Mouse (Mus musculus) cerebellum, postnatal 36 days (tissue): ENCODE data around the gene 1700017B05Rik.

Experiments
- DNase-seq, 2 experiments: peaks; one replicate each; pipeline ENCODE4 v3.0.0; 2021 to 2022; ENCODE audit warnings: mixed read lengths in 2 of 2

1700017B05Rik gene

GRCm38 (mm10) chr9:57271837-57272562, 9.6 kb upstream of the 1700017B05Rik start:
- no peak for DNase-seq

DNA sequence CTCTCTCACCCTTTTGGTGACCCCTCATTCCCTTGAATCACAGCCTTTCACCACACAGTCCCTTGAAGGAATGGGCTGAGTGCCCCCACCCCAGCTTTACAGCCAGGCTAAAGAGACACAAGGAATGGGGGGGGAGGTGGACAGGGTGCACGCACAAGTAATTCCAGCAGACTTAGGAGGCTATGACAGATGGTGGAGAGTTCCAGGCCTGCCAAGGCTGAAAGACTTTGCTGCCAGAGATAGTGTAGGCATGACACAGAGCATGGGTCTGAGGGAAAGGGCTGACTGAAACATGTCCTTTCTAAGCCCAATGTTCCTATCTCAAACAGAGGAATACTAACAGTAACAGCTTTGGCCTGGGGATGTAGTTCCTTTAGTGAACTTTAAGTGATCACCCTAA, 8.7 kb upstream of the 1700017B05Rik start:
- DNase-seq, result peak; percentile 18 to 24

- DNase-seq, result no peak
Measured at GRCm38 (mm10) chr9:57270399-57270798, 8.0 kb upstream of the 1700017B05Rik start.

GRCm38 (mm10) chr9:57269384-57269783, 7.0 kb upstream of the 1700017B05Rik start:
- no peak for DNase-seq

- no peak for DNase-seq
Measured at GRCm38 (mm10) chr9:57268575-57268974, 6.2 kb upstream of the 1700017B05Rik start.

- DNase-seq, result no peak
Measured at GRCm38 (mm10) chr9:57268078-57268477, 5.7 kb upstream of the 1700017B05Rik start.

DNA sequence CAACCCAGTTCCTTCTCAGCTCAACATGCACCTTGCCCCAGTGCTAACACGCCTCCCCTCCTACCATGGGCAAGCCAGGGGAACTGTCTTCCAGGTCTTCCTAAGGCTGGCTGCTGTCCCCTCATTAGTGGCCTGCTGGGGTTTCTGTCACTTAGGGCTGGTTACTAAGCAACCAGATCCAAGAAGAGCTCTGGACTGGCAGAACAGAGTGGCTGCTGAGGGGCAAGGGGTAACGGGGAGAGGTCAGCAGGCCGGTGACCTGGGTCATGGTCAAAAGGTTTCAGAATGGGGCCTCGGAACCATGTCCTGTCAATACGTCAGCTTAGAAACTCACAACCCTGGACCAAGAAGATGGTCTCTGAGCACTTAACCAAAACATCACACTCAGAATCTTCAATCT, 5.0 kb upstream of the 1700017B05Rik start:
- no peak for DNase-seq

GRCm38 (mm10) chr9:57265125-57265524, 2.7 kb upstream of the 1700017B05Rik start:
- DNase-seq, result no peak

DNA sequence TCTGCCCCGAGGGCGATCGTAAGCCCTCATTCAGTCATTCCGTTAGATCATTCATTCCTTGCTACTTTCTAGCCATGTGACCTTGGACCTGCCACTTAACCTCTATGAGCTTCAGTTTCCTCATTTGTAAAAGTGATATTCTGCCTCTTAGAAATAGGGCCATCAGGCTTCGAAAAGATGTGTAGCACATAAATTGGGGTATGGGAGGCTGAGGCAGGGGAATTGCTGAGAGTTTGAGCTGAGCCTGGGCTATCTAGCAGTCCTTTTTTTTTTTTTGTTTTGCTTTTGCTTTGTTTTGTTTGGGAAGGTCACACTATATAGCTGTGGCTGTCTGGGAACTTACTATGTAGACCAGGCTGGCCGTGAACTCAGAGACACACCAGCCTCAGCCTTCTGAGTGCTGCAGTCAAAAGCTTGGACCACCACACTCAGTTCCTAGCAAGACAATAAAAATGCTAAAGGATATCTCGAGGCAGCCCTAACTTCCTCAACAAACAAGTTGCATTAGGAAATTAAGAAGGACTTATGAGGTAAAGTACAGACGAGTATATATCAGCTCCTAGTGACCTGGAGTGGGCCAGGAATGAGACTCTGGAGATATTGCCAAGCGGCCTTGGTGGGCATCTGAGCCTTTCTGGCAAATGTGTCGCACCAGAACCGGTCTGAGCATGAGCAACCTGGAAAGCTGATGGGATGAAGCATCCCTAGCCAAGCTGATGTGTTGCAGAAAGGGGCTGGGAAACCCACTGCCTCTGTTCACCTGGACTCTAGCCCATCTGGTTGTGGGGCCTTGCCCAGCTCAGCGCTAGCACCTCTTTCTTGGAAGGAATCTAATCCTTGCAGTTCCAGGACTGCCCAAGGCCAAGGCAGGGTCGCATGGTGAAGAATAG, 628 bp upstream of the 1700017B05Rik start:
- DNase-seq, result no peak

DNA sequence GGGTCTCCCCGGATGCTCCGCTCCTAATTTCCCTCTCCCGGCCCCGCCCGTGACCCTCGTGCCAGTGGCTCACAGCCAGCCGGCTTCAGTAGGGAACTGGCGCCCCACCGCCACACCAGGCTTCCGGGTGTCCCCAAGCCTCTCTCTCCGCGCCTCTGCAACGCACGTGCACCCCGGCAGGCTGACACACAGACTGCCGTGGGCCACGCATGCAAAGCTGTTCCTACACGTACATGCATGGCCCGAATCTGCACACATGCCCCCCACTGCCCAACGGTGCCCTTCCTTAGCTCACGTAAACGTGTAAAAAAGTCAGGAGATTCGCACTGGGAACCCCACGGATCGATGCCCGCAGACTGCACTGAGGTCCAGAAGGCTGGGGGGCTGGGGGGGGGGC, 898 bp downstream of the 1700017B05Rik start:
- DNase-seq, result peak; percentile 26 to 29

DNA sequence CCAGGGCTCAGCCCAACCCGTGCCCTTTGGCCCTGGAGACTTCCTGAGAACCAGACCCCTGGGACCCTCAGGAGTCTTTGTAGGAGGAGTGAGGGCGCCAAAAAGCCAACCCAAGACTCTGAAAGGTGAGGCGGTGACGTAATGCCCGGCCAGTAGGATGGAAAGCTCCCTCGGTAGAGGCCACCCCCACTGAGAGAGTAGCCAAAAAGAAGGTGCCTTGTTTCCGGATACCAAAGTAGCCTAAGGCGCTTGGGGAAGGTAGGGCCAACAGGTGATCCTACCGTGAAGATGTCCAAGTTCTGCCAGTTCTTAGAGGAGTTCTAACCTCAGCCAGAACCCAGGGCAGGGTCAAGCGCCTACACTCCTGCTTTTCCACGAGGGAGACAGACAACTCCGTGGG, 1.5 kb downstream of the 1700017B05Rik start:
- DNase-seq, result no peak

DNA sequence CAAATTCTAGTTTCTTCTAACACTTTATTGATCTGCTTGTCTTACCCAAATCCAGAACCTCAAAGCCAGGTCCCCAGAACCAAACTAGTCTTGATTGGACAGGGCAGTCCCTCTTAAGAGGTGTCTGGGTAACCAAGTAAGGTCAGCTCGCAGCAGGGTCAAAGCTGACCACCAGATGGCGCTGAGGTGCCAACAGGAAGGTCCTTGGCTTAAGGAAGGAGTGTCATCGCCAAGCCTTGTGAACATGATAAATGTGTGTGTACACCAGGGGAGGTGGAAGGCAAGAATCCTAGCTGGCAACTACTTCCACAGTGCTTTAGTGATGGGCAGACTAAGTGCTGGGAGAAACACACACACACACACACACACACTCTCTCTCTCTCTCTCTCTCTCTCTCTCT, 2.7 kb downstream of the 1700017B05Rik start:
- peak; percentile 95 to 98 for DNase-seq

DNA sequence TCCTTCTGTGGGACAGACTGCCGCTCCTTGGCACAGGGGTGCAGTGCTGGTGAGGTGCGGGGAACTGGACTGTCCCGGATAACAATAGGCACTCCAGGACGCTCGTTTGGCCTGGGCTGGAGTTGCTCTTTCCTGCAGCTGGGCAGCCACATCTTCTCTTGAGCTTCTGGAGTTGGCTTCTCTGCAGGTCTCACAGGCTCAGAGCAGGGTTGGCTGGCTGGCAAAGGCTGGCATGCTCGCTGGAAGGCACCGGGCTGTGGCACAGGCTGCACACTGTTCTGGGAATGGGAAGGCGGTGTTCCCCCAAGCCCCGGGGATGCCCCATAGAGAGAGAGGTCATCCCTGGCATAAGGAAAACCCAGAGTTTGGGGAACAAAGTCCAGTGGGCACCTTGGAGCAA, 4.8 kb downstream of the 1700017B05Rik start:
- no peak for DNase-seq

- no peak for DNase-seq
Measured at GRCm38 (mm10) chr9:57256861-57257260, 5.6 kb downstream of the 1700017B05Rik start.

DNA sequence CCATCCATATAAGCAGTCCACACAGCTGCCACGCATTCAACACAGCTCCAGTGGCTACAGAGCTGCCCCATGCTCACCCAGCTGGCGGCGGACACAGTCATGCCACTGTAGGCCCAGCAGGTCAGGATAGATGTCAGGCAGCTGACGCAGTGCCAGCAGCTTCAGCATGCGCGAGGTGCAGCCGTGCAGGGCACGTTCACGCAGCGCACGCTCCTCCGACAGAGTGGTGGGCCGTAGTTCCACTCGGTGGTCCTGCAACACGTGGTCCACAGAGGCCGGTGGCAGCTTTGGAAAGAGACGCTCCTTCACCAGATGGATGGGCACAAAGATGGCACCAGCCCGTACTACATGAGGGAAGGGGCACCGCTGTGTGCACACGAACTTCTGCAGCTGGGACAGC, 6.1 kb downstream of the 1700017B05Rik start:
- DNase-seq, result no peak

GRCm38 (mm10) chr9:57254823-57255495, 7.5 kb downstream of the 1700017B05Rik start:
- DNase-seq, result no peak

DNA sequence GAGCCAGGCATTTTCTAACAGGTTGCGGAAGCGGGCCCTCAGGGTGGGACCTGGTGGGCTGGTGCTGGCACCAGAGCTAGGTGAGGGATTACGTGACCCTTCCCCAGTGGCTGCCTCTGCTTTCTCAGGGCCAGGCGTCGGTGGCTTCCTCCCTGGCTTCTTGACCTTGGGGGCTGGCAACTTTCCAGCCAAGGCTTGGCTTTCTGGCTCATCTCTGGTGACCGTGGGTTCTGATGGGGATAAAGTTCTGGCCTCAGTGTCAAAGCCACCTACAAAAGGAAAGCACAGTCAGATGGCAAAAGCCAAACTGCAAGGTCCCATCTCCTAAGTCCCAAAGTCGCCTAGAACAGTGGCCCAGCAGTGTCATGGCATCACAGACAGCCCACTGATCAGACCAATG, 8.4 kb downstream of the 1700017B05Rik start:
- DNase-seq, result no peak

GRCm38 (mm10) chr9:57251139-57251538, 11.3 kb downstream of the 1700017B05Rik start:
- no peak for DNase-seq

GRCm38 (mm10) chr9:57250026-57250425, 12.4 kb downstream of the 1700017B05Rik start:
- DNase-seq, result no peak

- no peak for DNase-seq
Measured at GRCm38 (mm10) chr9:57248030-57248942, 14.1 kb downstream of the 1700017B05Rik start.

GRCm38 (mm10) chr9:57247201-57247671, 15.2 kb downstream of the 1700017B05Rik start:
- no peak for DNase-seq

DNA sequence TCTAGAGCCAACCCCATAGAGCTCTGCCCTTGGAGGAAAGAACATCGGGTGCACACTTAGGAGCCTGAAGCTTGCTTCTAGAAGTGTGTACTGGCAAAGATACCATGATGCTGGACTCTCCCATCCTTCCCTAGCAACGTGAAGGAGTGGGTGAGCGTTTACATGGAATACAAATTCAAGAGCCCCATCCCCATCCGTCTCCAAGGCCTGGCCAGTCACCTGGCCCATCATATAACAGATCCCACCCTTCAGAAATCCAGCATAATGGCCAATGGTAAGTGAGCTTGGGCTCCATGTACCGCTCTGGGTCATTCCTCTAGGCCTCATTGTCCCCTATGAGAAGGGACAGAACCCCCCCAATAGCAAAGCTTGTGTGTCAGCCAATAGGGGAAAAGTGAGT, 15.9 kb downstream of the 1700017B05Rik start:
- DNase-seq, result no peak
